Mouse (Mus musculus): ENCODE data around the gene Pde2a.

GRCm38 (mm10) chr7:101454479-101454878, 33.0 kb downstream of the Pde2a start:
- no peak for TF ChIP-seq CTCF (conservative IDR thresholded peaks at IDR 0.05 in 1 of 2, IDR thresholded peaks at IDR 0.05 in 1 of 2; ENCODE audit: low read depth in 2 of 2, low read length in 2 of 2)
- TF ChIP-seq EP300 (IDR thresholded peaks at IDR 0.05; ENCODE audit: low read length), result no peak
- no peak for TF ChIP-seq RCOR1 (conservative IDR thresholded peaks at IDR 0.05; ENCODE audit: low read depth, low read length)
- TF ChIP-seq UBTF (IDR thresholded peaks at IDR 0.05; ENCODE audit: low read depth, low read length), result no peak
- no peak for TF ChIP-seq POLR2AphosphoS2 (IDR thresholded peaks at IDR 0.05; ENCODE audit: low read depth, low read length)
- TF ChIP-seq MXI1 (IDR thresholded peaks at IDR 0.05; ENCODE audit: low read depth, low read length), result no peak
- TF ChIP-seq MAX (IDR thresholded peaks at IDR 0.05; ENCODE audit: low read length), result no peak
- no peak for TF ChIP-seq MAFK (IDR thresholded peaks at IDR 0.05; ENCODE audit: insufficient replicate concordance, low read length)
- no peak for TF ChIP-seq POLR2A (IDR thresholded peaks at IDR 0.05; ENCODE audit: low read depth, low read length)
- TF ChIP-seq BHLHE40 (IDR thresholded peaks at IDR 0.05; ENCODE audit: low read depth, low read length), result no peak
- TF ChIP-seq NRF1 (IDR thresholded peaks at IDR 0.05; ENCODE audit: low read depth, low read length), result no peak
- no peak for TF ChIP-seq ZKSCAN1 (IDR thresholded peaks at IDR 0.05; ENCODE audit: borderline replicate concordance, low read depth, low read length)
- TF ChIP-seq SIN3A (IDR thresholded peaks at IDR 0.05; ENCODE audit: low read length), result no peak

All from CH12.LX (cell line).